Mouse (Mus musculus) activated CD4-positive, CD25-positive, alpha-beta regulatory T cell (primary cell): ENCODE measurements around the gene Zfp867. TPM values are rescaled to one million over a fixed set of nuclear protein-coding genes. Genes with fewer than 3 reads are reported as not detected.

Source experiments
- polyA plus RNA-seq, 2 experiments: library from polyadenylated mRNA; unstranded; fragments of 100-300 nt; shearing (Covaris generic); gene quantifications; one replicate each; pipeline ENCODE4 v1.2.1; 2017

The Zfp867 gene
- polyA plus RNA-seq: 1 to 10 TPM; 3.1 to 3.7 TPM

DNA sequence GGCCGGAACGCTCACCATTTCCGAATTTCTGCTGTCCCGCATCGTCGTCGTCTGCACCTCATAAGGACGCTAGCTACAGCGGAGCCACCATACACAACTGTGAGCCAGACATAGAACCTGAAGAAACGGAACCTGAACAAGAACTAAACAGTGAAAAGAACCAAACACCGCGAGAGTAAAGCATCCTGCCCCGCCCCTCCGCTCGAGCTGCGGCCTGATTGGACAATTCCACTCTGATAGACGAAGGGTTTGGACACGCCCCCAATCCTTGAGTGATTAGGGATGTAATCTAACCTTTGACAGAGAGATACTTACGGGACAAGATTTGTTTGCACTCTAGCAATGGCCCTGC, at the start of gene Zfp867:
Zfp867 (minus strand) TSS at position 149 of the 352 bp plus-strand sequence.

DNA sequence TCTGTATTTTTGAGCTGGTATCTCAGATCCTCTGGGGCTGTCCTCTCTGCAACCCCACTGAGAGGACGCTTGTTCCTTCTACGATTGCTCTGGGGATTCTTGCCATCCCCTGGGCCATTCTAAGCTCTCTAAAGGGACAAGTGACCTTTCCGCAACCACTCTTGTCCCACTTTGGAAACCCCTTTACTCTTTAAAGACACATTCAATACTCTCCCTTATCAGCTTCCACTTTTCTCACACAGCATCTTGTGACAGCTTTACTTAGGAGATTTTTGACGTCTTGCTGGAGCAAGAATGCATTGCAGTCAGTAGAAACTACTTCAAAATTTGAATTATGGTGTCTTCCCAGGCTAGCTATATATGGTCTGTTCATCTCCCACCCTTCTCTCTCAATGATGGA, 21.2 kb downstream of the Zfp867 start, which contains the start of gene Snap47:
Snap47 (minus strand) TSS at position 101 of the 400 bp plus-strand sequence.

DNA sequence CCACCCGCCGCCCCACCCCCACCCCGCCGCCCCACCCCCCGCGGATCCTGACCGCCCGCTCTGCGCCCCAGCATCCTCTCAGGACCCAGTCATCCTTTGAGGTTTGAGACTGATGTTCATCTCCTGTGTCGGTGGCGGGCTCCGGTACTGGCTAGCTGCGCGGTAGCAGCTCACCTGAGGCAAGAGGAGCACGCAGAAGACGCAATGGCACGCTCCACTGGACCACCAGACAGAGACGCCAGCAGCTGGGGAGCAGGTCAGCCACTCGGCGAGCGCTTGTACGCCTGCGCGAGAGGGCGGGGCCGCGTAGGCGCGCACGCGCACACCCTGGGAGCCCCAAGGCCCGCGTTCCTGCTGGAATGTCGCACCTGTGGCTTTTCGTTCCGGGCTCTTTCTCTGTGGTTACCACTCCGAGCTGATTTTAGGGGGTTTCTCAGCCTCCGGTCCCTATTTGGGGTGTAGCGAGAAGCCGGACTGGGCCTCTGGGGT, 22.5 kb downstream of the Zfp867 start, which contains the start of gene Jmjd4:
Jmjd4 (plus strand) TSS at position 305 of the 489 bp plus-strand sequence.

Other genes starting within 250 kb of the Zfp867 start
- gene Arf1, start 244.2 kb downstream of the Zfp867 start, polyA plus RNA-seq: 100 to 1,000 TPM; 488 to 499 TPM
- not detected for gene Wnt3a, start 181.7 kb downstream of the Zfp867 start, polyA plus RNA-seq
- under 1 TPM in 1 of 2 experiments, not detected in 1; 0.05 TPM for gene Wnt9a, start 165.5 kb downstream of the Zfp867 start, polyA plus RNA-seq
- under 1 TPM in 1 of 2 experiments, not detected in 1; 0.55 TPM for gene Prss38, start 96.8 kb downstream of the Zfp867 start, polyA plus RNA-seq
- 1 to 10 TPM; 8.7 to 9.5 TPM for gene Jmjd4, start 22.4 kb downstream of the Zfp867 start, polyA plus RNA-seq
- gene Snap47, start 21.3 kb downstream of the Zfp867 start, polyA plus RNA-seq: 10 to 100 TPM; 50.0 to 51.6 TPM
- gene Zkscan17, start 54.3 kb upstream of the Zfp867 start, polyA plus RNA-seq: 10 to 100 TPM; 13.2 to 19.7 TPM
- gene Nlrp3, start 69.1 kb upstream of the Zfp867 start, polyA plus RNA-seq: under 1 TPM in 1 of 2 experiments, not detected in 1; 0.11 TPM
- not detected for gene Olfr222, start 103.8 kb upstream of the Zfp867 start, polyA plus RNA-seq
- gene Olfr223, start 120.8 kb upstream of the Zfp867 start, polyA plus RNA-seq: not detected
- gene Mprip, start 188.8 kb upstream of the Zfp867 start, polyA plus RNA-seq: 10 to 100 TPM; 30.0 to 58.6 TPM